Mouse (Mus musculus) limb, embryonic 11.5 days (tissue): ENCODE results near the gene Prkcb. TPM values are rescaled to one million over a fixed set of nuclear protein-coding genes. Genes with fewer than 3 reads are reported as not detected.

Experiments used
- ATAC-seq: fragments of 200-750 bp; cut with Nextera tagmentation; 2 replicates; pipeline ENCODE4 v1.8.0; 2017; ENCODE audit warnings: low read depth; ENCODE audit not compliant: insufficient number of reproducible peaks, low FRiP score, low TSS enrichment
- DNase-seq: peaks from one replicate; pipeline ENCODE4 v3.0.0-alpha.2; 2015; ENCODE audit warnings: low spot score
- H3K27ac ChIP-seq: fragments of 300-500 bp; sonication (generic); replicated peaks from 2 replicates; pipeline ENCODE4 v1.5.1; 2014; ENCODE audit warnings: low read depth, mild to moderate bottlenecking, low read length
- H3K27me3 ChIP-seq: fragments of 300-500 bp; sonication (generic); 2 replicates; pipeline ENCODE4 v1.6.1; 2014; ENCODE audit warnings: mild to moderate bottlenecking, low read length, mixed read lengths; ENCODE audit not compliant: control insufficient read depth, insufficient read depth
- H3K36me3 ChIP-seq: fragments of 300-500 bp; sonication (generic); 2 replicates; pipeline ENCODE4 v1.6.1; 2014; ENCODE audit warnings: mild to moderate bottlenecking, low read length, moderate library complexity, mixed read lengths; ENCODE audit not compliant: control insufficient read depth, insufficient read depth
- H3K4me1 ChIP-seq: fragments of 300-500 bp; sonication (generic); 2 replicates; pipeline ENCODE4 v1.6.1; 2014; ENCODE audit warnings: low read length, mixed read lengths; ENCODE audit not compliant: control insufficient read depth, insufficient read depth
- H3K4me2 ChIP-seq: fragments of 300-500 bp; sonication (generic); 2 replicates; pipeline ENCODE4 v1.6.1; 2014; ENCODE audit warnings: low read depth, mild to moderate bottlenecking, moderate library complexity; ENCODE audit not compliant: severe bottlenecking
- H3K4me3 ChIP-seq: fragments of 300-500 bp; sonication (generic); 2 replicates; pipeline ENCODE4 v1.5.1; 2014; ENCODE audit warnings: low read depth, low read length
- H3K9ac ChIP-seq: fragments of 300-500 bp; sonication (generic); 2 replicates; pipeline ENCODE4 v1.6.1; 2014; ENCODE audit warnings: mild to moderate bottlenecking, low read length
- H3K9me3 ChIP-seq: fragments of 300-500 bp; sonication (generic); 2 replicates; pipeline ENCODE4 v1.6.1; 2016; ENCODE audit warnings: low read length; ENCODE audit not compliant: control insufficient read depth
- WGBS: fragments of 180-500 bp; shearing (Covaris S2); extraction: QIAGEN DNeasy Blood & Tissue Kit; methylation state at CpG from one replicate; pipeline ENCODE4 v1.1.7; 2014; 5-methylcytosine and 5-hydroxymethylcytosine counted together
- polyA plus RNA-seq: library from polyadenylated mRNA; unstranded; fragments of >200 nt; fragmentation: Nextera tagmentation; extraction: Ambion mirVana; gene quantifications from 2 replicates; pipeline ENCODE4 v1.2.1, GENCODE M21; 2014

Gene Prkcb
- polyA plus RNA-seq, 1 experiment from 2014 or later: 4.4 TPM

GRCm38 (mm10) chr7:122383260-122383659 is 94.7 kb downstream of the Prkcb start:
- Histone ChIP-seq H3K36me3 (no peaks in the 10 kb centered on the region), H3K27ac (no peak overlapping the region), H3K4me3 (no peak overlapping the region), H3K27me3 (no peaks in the 10 kb centered on the region), H3K9ac (no peak overlapping the region), H3K9me3 (no peaks in the 10 kb centered on the region), H3K4me1 (no peaks in the 10 kb centered on the region), H3K4me2 (no peak overlapping the region)
- ATAC-seq (no peak), DNase-seq (no peak)
- 79% methylated on average over 2 of the region's 2 CpGs for WGBS

DNA sequence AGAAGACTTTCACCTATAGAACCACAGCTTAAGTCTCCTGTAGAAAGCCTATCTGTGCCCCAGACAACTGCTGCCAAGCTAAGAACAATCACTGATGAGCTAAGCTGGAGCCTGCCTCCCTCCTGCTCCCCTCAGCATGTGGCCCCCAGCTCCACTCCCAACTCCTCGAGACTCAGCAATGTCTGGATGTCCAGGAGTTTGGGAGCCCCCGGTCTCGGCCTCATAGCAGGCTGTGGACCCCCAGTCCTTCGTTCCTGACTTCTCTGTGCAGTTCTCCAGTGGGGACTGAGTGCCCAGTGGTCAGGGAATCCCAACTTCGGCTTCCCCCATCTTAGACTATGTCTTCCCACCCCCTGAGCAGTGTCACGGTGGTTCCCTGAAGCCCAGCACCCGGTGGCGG is 96.3 kb downstream of the Prkcb start:
- H3K9ac ChIP-seq: no peak overlapping the region
- H3K27me3 ChIP-seq: no peaks in the 10 kb centered on the region
- H3K4me1 ChIP-seq: no peaks in the 10 kb centered on the region
- ATAC-seq: no peak
- WGBS: 92% methylated on average over 8 of the region's 8 CpGs
- no peaks in the 10 kb centered on the region for H3K9me3 ChIP-seq
- H3K36me3 ChIP-seq: no peaks in the 10 kb centered on the region
- H3K4me2 ChIP-seq: no peak overlapping the region
- no peak overlapping the region for H3K27ac ChIP-seq
- DNase-seq: no peak
- H3K4me3 ChIP-seq: no peak overlapping the region

DNA sequence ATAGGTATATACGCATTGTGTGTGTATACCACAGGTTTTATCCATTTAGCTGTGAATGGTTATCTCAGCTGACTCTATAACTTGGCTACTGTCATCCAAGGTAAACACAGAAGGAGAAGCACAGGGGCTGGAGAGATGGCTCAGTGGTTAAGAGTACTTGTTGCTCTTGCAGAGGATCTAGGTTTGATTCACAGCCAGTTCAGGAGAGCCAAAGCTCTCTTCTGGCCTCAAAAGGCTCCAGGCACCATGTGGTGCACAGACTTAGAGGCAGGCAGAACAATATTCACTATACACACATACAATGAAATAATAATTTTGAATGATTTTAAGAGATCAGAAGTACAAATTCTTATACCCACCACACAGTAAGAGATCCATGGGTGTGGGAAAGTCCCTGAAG is 98.0 kb downstream of the Prkcb start:
- Histone ChIP-seq H3K4me2 (no peak overlapping the region), H3K4me3 (no peak overlapping the region), H3K4me1 (no peaks in the 10 kb centered on the region), H3K36me3 (no peaks in the 10 kb centered on the region), H3K27me3 (no peaks in the 10 kb centered on the region), H3K27ac (no peak overlapping the region), H3K9ac (no peak overlapping the region), H3K9me3 (no peaks in the 10 kb centered on the region)
- no peak for DNase-seq
- 92% methylated on average over 1 of the region's 1 CpGs for WGBS
- ATAC-seq: no peak

GRCm38 (mm10) chr7:122387896-122388295 is 99.3 kb downstream of the Prkcb start:
- DNase-seq (no peak), ATAC-seq (no peak)
- no peaks in the 10 kb centered on the region for H3K36me3 ChIP-seq
- H3K4me2 ChIP-seq: no peak overlapping the region
- no peak overlapping the region for H3K9ac ChIP-seq
- H3K9me3 ChIP-seq: no peaks in the 10 kb centered on the region
- no peak overlapping the region for H3K27ac ChIP-seq
- H3K27me3 ChIP-seq: no peaks in the 10 kb centered on the region
- H3K4me3 ChIP-seq: no peak overlapping the region
- 78% methylated on average over 4 of the region's 4 CpGs for WGBS
- H3K4me1 ChIP-seq: no peaks in the 10 kb centered on the region

GRCm38 (mm10) chr7:122388858-122389257 is 100.3 kb downstream of the Prkcb start:
- no peak overlapping the region for H3K27ac ChIP-seq
- no peak overlapping the region for H3K4me3 ChIP-seq
- no peaks in the 10 kb centered on the region for H3K9me3 ChIP-seq
- no peaks in the 10 kb centered on the region for H3K36me3 ChIP-seq
- no peak overlapping the region for H3K9ac ChIP-seq
- ATAC-seq (no peak), DNase-seq (no peak)
- H3K4me2 ChIP-seq: no peak overlapping the region
- no peaks in the 10 kb centered on the region for H3K27me3 ChIP-seq
- no peaks in the 10 kb centered on the region for H3K4me1 ChIP-seq
- WGBS: 77% methylated on average over 5 of the region's 5 CpGs

GRCm38 (mm10) chr7:122389633-122390032 is 101.1 kb downstream of the Prkcb start:
- Histone ChIP-seq H3K27ac (no peak overlapping the region), H3K4me3 (no peak overlapping the region), H3K4me1 (no peaks in the 10 kb centered on the region), H3K27me3 (no peaks in the 10 kb centered on the region), H3K4me2 (no peak overlapping the region), H3K36me3 (no peaks in the 10 kb centered on the region), H3K9ac (no peak overlapping the region), H3K9me3 (no peaks in the 10 kb centered on the region)
- no peak for ATAC-seq
- no peak for DNase-seq
- 60% methylated on average over 6 of the region's 6 CpGs for WGBS

GRCm38 (mm10) chr7:122390200-122390599 is 101.6 kb downstream of the Prkcb start:
- WGBS: 64% methylated on average over 5 of the region's 5 CpGs
- no peak overlapping the region for H3K4me2 ChIP-seq
- no peaks in the 10 kb centered on the region for H3K4me1 ChIP-seq
- ATAC-seq (no peak), DNase-seq (no peak)
- no peaks in the 10 kb centered on the region for H3K27me3 ChIP-seq
- H3K9ac ChIP-seq: no peak overlapping the region
- no peaks in the 10 kb centered on the region for H3K36me3 ChIP-seq
- H3K4me3 ChIP-seq: no peak overlapping the region
- no peaks in the 10 kb centered on the region for H3K9me3 ChIP-seq
- H3K27ac ChIP-seq: no peak overlapping the region

GRCm38 (mm10) chr7:122390683-122391082 is 102.1 kb downstream of the Prkcb start:
- H3K9me3 ChIP-seq: no peaks in the 10 kb centered on the region
- no peak overlapping the region for H3K9ac ChIP-seq
- no peak for DNase-seq
- H3K27ac ChIP-seq: no peak overlapping the region
- H3K4me1 ChIP-seq: no peaks in the 10 kb centered on the region
- no peak overlapping the region for H3K4me3 ChIP-seq
- 77% methylated on average over 4 of the region's 4 CpGs for WGBS
- no peaks in the 10 kb centered on the region for H3K27me3 ChIP-seq
- H3K4me2 ChIP-seq: no peak overlapping the region
- ATAC-seq: no peak
- H3K36me3 ChIP-seq: no peaks in the 10 kb centered on the region

DNA sequence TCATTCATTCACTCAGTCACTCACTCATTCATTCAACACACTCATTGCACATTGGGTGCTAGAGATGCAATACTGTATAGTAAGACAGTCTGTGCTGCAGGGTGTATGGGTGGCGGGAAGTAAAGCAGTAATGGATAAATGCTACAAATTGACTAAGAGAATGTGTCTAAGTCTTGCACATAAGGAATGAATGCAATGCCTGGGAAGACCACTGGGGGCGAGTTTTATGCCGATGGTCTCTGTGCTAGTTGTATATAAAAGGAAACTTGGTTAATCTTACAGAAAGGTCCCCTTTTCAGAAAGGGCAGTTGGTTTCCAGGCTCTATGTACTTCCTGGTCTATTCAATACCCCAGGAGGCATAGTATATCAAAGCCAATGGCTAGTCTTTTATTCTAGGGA is 102.8 kb downstream of the Prkcb start:
- DNase-seq: no peak
- H3K4me2 ChIP-seq: no peak overlapping the region
- no peaks in the 10 kb centered on the region for H3K27me3 ChIP-seq
- H3K36me3 ChIP-seq: no peaks in the 10 kb centered on the region
- ATAC-seq: no peak
- H3K9ac ChIP-seq: no peak overlapping the region
- H3K4me1 ChIP-seq: no peaks in the 10 kb centered on the region
- H3K4me3 ChIP-seq: no peak overlapping the region
- no peaks in the 10 kb centered on the region for H3K9me3 ChIP-seq
- WGBS: 69% methylated on average over 3 of the region's 3 CpGs
- H3K27ac ChIP-seq: no peak overlapping the region
